Mouse (Mus musculus): ENCODE results near the gene Spsb2. TPM values are rescaled to one million over a fixed set of nuclear protein-coding genes. Genes with fewer than 3 reads are reported as not detected.
"Not testable (repeated sequence)": the region's sequence is repeated elsewhere in the genome, so short reads cannot be mapped to it uniquely, and the experiment has no call there.

Spsb2 gene
- total and polyA plus RNA-seq, 2 experiments from 2014 or later = 7.3 to 9.6 TPM

DNA sequence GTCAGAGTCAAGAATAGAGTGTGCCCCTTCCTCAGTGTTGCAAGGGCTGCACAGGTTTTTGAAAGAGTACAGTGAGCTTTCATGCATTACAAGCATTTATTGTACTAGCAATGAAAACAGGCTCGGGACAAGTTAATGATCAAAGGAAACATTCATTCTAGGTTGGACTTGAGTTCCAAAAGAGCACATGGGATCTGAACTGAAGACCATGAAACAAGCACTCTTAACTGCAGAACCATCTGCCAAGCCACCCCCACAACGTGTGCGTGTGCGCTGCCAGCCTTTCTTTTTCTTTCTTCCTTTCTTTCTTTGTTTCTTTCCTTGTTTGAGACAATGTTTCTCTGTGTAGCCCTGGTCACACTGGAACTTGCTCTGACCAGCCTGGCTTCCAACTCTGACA, 12.7 kb upstream of the Spsb2 start:
- no peak for ATAC-seq
- DNase-seq (ENCODE audit: low spot score) = no peak
- H3K36me3 ChIP-seq (ENCODE audit: insufficient read depth, low read length) = no peaks in the 10 kb centered on the region
- H3K4me1 ChIP-seq (ENCODE audit: insufficient read depth, low read length) = no peaks in the 10 kb centered on the region
- H3K27me3 ChIP-seq (ENCODE audit: insufficient read depth, low read length) = no peaks in the 10 kb centered on the region
- no peak overlapping the region for H3K27ac ChIP-seq
- no peak overlapping the region for H3K4me2 ChIP-seq (ENCODE audit: low read depth, low read length)
- H3K9me3 ChIP-seq (ENCODE audit: low read length) = no peaks in the 10 kb centered on the region
- H3K4me3 ChIP-seq (ENCODE audit: low read length) = no peak overlapping the region
- TF ChIP-seq CTCF (IDR thresholded peaks at IDR 0.05; ENCODE audit: low read depth) = no peak
- 60% methylated on average over 4 of the region's 4 CpGs for WGBS
- H3K9ac ChIP-seq (replicated peaks; ENCODE audit: low read length) = no peak overlapping the region

DNA sequence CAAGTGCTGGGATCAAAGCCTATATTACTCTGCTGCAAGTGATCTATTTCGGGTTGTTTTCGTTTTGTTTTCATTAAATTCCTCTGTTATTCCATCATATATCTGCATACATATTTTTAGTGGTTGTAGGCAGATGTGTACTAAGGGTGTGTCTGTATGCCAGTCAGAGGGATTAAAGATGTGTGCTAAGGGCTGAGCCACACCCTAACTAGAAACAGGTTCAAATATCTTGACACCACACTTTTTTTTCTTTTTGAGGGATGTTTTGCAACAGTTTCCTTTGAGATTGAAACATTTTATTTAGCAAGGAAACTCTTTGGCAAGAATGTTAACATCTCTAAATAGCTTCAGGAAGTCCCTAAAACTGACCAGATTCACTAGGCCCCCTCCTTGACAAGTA, 12.3 kb upstream of the Spsb2 start:
- ATAC-seq = no peak
- 79% methylated on average over 2 of the region's 2 CpGs for WGBS
- Histone ChIP-seq H3K27me3 (ENCODE audit: insufficient read depth, low read length) (no peaks in the 10 kb centered on the region), H3K9ac (replicated peaks; ENCODE audit: low read length) (no peak overlapping the region), H3K4me3 (ENCODE audit: low read length) (no peak overlapping the region), H3K4me1 (ENCODE audit: insufficient read depth, low read length) (no peaks in the 10 kb centered on the region), H3K4me2 (ENCODE audit: low read depth, low read length) (no peak overlapping the region), H3K36me3 (ENCODE audit: insufficient read depth, low read length) (no peaks in the 10 kb centered on the region), H3K9me3 (ENCODE audit: low read length) (no peaks in the 10 kb centered on the region), H3K27ac (no peak overlapping the region)
- TF ChIP-seq CTCF (IDR thresholded peaks at IDR 0.05; ENCODE audit: low read depth) = no peak
- no peak for DNase-seq (ENCODE audit: low spot score)

DNA sequence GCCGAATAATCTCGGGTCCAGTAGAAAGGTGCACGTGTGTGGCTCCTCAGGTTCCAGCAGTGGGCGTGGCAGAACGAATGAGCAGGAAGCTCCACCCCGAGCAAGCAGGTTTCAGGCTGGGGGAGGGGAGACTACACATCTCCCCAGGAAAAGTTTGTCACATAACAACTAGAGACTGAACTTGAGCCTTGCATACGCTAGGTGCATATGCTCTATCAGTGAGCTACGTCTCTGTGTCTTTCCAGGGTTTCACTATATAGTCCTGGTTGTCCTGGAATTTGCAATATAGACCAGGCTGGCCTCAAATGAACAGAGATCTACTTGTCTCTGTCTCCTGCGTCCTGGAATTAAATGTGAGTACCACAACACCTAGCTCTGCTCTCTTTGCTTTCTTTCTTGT, 6.1 kb upstream of the Spsb2 start:
- not testable (repeated sequence) for H3K27me3 ChIP-seq (ENCODE audit: insufficient read depth, low read length); H3K4me1 ChIP-seq (ENCODE audit: insufficient read depth, low read length); H3K36me3 ChIP-seq (ENCODE audit: insufficient read depth, low read length); DNase-seq (ENCODE audit: low spot score); H3K9me3 ChIP-seq (ENCODE audit: low read length); H3K27ac ChIP-seq; H3K9ac ChIP-seq (replicated peaks; ENCODE audit: low read length); ATAC-seq; H3K4me3 ChIP-seq (ENCODE audit: low read length); H3K4me2 ChIP-seq (ENCODE audit: low read depth, low read length)
- WGBS = 38% methylated on average over 3 of the region's 9 CpGs

DNA sequence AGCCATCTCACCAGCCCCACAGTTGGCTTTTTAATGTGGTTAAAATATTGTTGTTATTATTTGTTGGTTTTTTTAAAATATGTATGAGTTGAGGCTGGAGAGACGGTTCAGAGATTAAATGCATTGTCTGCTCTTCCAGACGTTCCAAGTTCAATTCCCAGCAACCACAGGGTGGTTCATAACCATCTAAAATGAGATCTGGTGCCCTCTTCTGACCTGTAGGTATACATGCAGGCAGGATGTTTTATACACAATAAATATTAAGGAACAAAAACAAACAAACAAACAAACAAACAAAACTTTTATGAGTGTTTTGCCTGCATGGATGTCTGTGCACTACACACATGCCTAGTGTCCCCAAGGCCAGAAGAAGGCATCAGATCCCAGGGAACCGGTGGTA, 5.4 kb upstream of the Spsb2 start:
- no peaks in the 10 kb centered on the region for H3K9me3 ChIP-seq (ENCODE audit: low read length)
- 73% methylated on average over 3 of the region's 3 CpGs for WGBS
- no peak for DNase-seq (ENCODE audit: low spot score)
- no peaks in the 10 kb centered on the region for H3K36me3 ChIP-seq (ENCODE audit: insufficient read depth, low read length)
- no peaks in the 10 kb centered on the region for H3K27me3 ChIP-seq (ENCODE audit: insufficient read depth, low read length)
- H3K4me2 ChIP-seq (ENCODE audit: low read depth, low read length) = no peak overlapping the region
- no peak for TF ChIP-seq CTCF (IDR thresholded peaks at IDR 0.05; ENCODE audit: low read depth)
- no peak overlapping the region for H3K4me3 ChIP-seq (ENCODE audit: low read length)
- no peak overlapping the region for H3K9ac ChIP-seq (replicated peaks; ENCODE audit: low read length)
- H3K4me1 ChIP-seq (ENCODE audit: insufficient read depth, low read length) = peaks cover 6% of the 10 kb centered on the region
- no peak for ATAC-seq
- H3K27ac ChIP-seq = no peak overlapping the region

DNA sequence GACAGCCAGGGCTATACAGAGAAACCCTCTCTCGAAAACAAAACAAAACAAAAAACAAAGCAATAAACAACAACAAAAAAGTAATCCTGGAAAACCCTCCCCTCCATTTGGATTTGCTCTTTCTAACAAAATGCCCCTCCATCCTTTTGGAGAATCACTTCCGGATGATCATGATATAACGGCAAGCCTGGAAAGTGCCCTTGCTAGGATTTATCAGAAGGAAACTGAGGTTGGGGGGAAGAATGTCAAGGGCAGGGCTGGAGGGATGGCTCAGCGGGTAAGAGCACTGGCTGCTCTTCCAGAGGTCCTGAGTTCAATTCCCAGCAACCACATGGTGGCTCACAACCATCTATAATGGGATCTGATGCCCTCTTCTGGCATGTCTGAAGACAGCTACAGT, 4.8 kb upstream of the Spsb2 start:
- not testable (repeated sequence) for DNase-seq (ENCODE audit: low spot score); H3K4me1 ChIP-seq (ENCODE audit: insufficient read depth, low read length); H3K36me3 ChIP-seq (ENCODE audit: insufficient read depth, low read length); ATAC-seq; H3K27me3 ChIP-seq (ENCODE audit: insufficient read depth, low read length); H3K4me3 ChIP-seq (ENCODE audit: low read length); H3K9me3 ChIP-seq (ENCODE audit: low read length); H3K4me2 ChIP-seq (ENCODE audit: low read depth, low read length); H3K27ac ChIP-seq; H3K9ac ChIP-seq (replicated peaks; ENCODE audit: low read length)
- 97% methylated on average over 4 of the region's 4 CpGs for WGBS

DNA sequence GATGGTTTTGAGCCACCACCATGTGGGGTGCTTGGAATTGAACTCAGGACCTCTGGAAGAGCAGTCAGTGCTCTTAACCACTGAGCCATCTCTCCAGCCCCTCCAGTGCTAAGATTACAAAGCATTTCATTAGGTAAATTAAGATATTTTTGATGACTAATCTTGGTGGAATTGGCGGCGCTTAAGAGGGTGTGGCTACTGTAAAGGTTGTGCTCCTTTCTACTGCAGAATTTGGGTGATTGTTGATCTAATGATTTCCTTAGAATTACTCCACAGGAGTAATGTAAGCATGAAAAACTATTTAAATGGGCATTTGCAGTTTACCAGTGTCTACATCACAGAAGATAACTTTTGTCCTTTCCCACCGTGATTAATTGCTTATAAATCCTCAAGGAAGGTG, 4.1 kb upstream of the Spsb2 start:
- H3K9me3 ChIP-seq (ENCODE audit: low read length) = no peaks in the 10 kb centered on the region
- H3K4me2 ChIP-seq (ENCODE audit: low read depth, low read length) = no peak overlapping the region
- no peak overlapping the region for H3K27ac ChIP-seq
- peaks cover 6% of the 10 kb centered on the region for H3K4me1 ChIP-seq (ENCODE audit: insufficient read depth, low read length)
- DNase-seq (ENCODE audit: low spot score) (no peak), ATAC-seq (no peak)
- no peaks in the 10 kb centered on the region for H3K36me3 ChIP-seq (ENCODE audit: insufficient read depth, low read length)
- TF ChIP-seq CTCF (IDR thresholded peaks at IDR 0.05; ENCODE audit: low read depth) = no peak
- WGBS = 87% methylated on average over 3 of the region's 3 CpGs
- H3K9ac ChIP-seq (replicated peaks; ENCODE audit: low read length) = no peak overlapping the region
- no peak overlapping the region for H3K4me3 ChIP-seq (ENCODE audit: low read length)
- H3K27me3 ChIP-seq (ENCODE audit: insufficient read depth, low read length) = no peaks in the 10 kb centered on the region

DNA sequence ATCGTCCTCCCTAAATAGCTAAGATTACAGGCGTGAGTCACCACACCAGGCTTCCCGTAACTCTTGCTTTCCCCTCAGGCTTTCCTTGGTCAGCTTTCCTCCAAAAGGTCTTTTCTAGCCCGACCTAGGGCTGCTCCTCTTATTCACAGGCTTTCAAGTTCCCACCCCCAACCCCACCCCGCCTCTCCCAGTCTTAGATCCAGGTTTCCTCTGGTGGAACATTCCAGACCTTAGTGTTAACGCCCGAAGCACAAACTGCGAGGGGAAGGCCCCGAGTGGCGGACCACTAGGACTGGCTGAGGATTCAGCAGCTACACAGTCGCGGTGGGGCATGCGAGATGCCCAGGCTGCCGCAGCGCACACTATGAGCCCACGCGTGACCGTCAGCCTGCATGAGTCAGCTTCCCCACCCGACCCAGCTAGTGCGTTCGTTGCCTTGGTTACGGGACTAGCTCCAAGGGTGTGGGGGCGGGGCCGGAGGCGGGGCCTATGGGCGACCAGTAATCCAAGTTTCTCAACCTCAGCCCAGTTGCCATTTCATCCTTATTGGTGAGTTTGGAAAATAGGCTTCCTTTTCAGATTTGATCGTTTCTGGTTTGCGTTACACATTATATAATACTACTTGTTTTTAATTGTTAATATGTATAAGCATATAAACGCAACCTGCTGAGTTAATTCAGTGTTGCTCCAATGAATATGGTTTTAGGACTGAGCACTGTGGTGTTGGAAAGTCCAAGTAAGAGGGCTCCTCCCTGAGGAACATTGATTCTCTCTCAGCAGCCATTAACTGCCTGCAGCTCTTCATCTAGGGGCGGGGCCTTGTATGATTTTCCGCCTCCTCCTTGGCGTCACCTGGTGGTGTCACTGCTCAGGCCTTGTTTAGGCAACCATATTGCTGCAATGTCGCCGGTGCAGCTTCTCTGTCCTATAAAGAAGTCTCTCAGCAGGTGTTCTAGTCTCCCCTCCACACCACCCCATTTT, 2.8 kb upstream of the Spsb2 start:
- Histone ChIP-seq H3K9me3 (ENCODE audit: low read length) (no peaks in the 10 kb centered on the region), H3K4me1 (ENCODE audit: insufficient read depth, low read length) (peaks cover 13% of the 10 kb centered on the region), H3K4me3 (ENCODE audit: low read length) (peak overlapping the region; percentile 42), H3K36me3 (ENCODE audit: insufficient read depth, low read length) (no peaks in the 10 kb centered on the region), H3K9ac (replicated peaks; ENCODE audit: low read length) (peak overlapping the region; percentile 54), H3K27me3 (ENCODE audit: insufficient read depth, low read length) (no peaks in the 10 kb centered on the region), H3K4me2 (ENCODE audit: low read depth, low read length) (peak overlapping the region; percentile 69), H3K27ac (peak overlapping the region; percentile 90)
- ATAC-seq (peak; percentile 90), DNase-seq (ENCODE audit: low spot score) (peak; percentile 98)
- TF ChIP-seq CTCF (IDR thresholded peaks at IDR 0.05; ENCODE audit: low read depth) = peak; percentile 57
- WGBS = 2% methylated on average over 34 of the region's 34 CpGs
